Comparison of ENCODE assay signal across 20 mouse cellular contexts in the genomic region with DNA sequence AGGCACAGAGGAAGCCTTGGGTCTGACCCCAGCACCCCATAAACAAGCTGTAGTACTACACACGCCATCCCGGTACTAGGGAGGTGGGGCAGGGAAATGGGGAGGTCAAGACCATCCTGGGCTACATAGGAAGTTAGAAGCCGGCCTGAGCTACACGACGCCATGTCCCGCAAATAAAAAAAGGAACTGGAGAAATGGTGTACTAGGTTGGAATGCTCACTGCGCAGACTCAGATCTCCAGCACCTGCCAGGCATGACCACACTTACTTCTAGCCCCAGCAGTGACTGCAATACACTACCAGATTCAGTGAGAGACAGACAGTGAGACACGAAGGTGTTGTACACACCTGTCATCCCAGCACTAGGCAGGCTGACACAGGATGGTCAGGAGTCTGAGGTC. TPM values are rescaled to one million over a fixed set of nuclear protein-coding genes. Genes with fewer than 3 reads are reported as not detected.
A peak's percentile ranks its signal among the peaks of the same experiment; 100 is the strongest.
DNase-seq lines count a peak whose midpoint lies in the region; ATAC-seq and TF ChIP-seq lines count a peak whose summit lies in the region.
"Had no signal": no experiment of that assay in that cellular context is flagged by ENCODE, and none has a peak within 500 bp of the region (broad histone marks: within the 10 kb centered on the region; RNA-seq: fewer than 3 reads in every experiment).

No protein-coding gene starts in this region.

- no peak overlapping the region for H3K4me2 ChIP-seq in heart, postnatal 0 days (ENCODE audit: low read depth, low read length)
- no peak overlapping the region for H3K4me2 ChIP-seq in limb, embryonic 14.5 days (replicated peaks; ENCODE audit: low read depth, low read length, severe bottlenecking)
- no peak overlapping the region for H3K4me2 ChIP-seq in midbrain, embryonic 13.5 days (replicated peaks)
- no peak overlapping the region for H3K4me2 ChIP-seq in forebrain, embryonic 14.5 days (ENCODE audit: low read length)
- H3K4me2 ChIP-seq: forebrain, embryonic 12.5 days; heart, embryonic 12.5 days; lung, embryonic 14.5 days had no signal

- H3K27me3 ChIP-seq in heart, postnatal 0 days (ENCODE audit: control insufficient read depth, insufficient read depth, low read length), result no peaks in the 10 kb centered on the region
- no peaks in the 10 kb centered on the region for H3K27me3 ChIP-seq in limb, embryonic 14.5 days (ENCODE audit: control insufficient read depth, insufficient read depth, low read length)
- H3K27me3 ChIP-seq in midbrain, embryonic 13.5 days, result no peaks in the 10 kb centered on the region
- no peaks in the 10 kb centered on the region for H3K27me3 ChIP-seq in forebrain, embryonic 14.5 days (replicated peaks; ENCODE audit: control insufficient read depth, insufficient read depth, low read length)
- H3K27me3 ChIP-seq: CH12.LX; forebrain, embryonic 12.5 days; heart, embryonic 12.5 days had no signal

- H3K27ac ChIP-seq in heart, postnatal 0 days (ENCODE audit: low read depth), result no peak overlapping the region
- H3K27ac ChIP-seq in bone marrow macrophage, adult 2 months (ENCODE audit: insufficient read depth, low read depth, low read length), result peak overlapping the region; percentile 25
- no peak overlapping the region for H3K27ac ChIP-seq in limb, embryonic 14.5 days (replicated peaks; ENCODE audit: low read depth, low read length)
- H3K27ac ChIP-seq in midbrain, embryonic 13.5 days, result no peak overlapping the region
- no peak overlapping the region for H3K27ac ChIP-seq in forebrain, embryonic 14.5 days (ENCODE audit: low read depth, low read length)
- H3K27ac ChIP-seq: forebrain, embryonic 12.5 days had no signal

- no peaks in the 10 kb centered on the region for H3K9me3 ChIP-seq in heart, postnatal 0 days (replicated peaks; ENCODE audit: control insufficient read depth, low read length)
- H3K9me3 ChIP-seq in limb, embryonic 14.5 days (ENCODE audit: control insufficient read depth, low read length), result no peaks in the 10 kb centered on the region
- H3K9me3 ChIP-seq in midbrain, embryonic 13.5 days, result no peaks in the 10 kb centered on the region
- H3K9me3 ChIP-seq in forebrain, embryonic 14.5 days (replicated peaks; ENCODE audit: control insufficient read depth, low read length), result no peaks in the 10 kb centered on the region
- H3K9me3 ChIP-seq: embryonic facial prominence, embryonic 10.5 days; forebrain, embryonic 12.5 days; heart, embryonic 12.5 days had no signal

- TF ChIP-seq CTCF in heart, postnatal 0 days (IDR thresholded peaks at IDR 0.05; ENCODE audit: low read depth), result no peak
- no peak for TF ChIP-seq CTCF in bone marrow macrophage, adult 2 months (IDR thresholded peaks at IDR 0.05; ENCODE audit: low read depth, low read length)

- ATAC-seq in heart, postnatal 0 days (ENCODE audit: insufficient read depth, low read depth), result no peak
- no peak for ATAC-seq in limb, embryonic 14.5 days (ENCODE audit: low FRiP score, low read depth)
- ATAC-seq in megakaryocyte, adult 5-6 weeks (ENCODE audit: poor library complexity, severe bottlenecking), result peak; percentile 51
- no peak for ATAC-seq in midbrain, embryonic 13.5 days
- no peak for ATAC-seq in forebrain, embryonic 14.5 days
- ATAC-seq: midbrain, embryonic 16.5 days had no signal

- H3K36me3 ChIP-seq in heart, postnatal 0 days (replicated peaks; ENCODE audit: control insufficient read depth, insufficient read depth, low read length), result peaks cover 8% of the 10 kb centered on the region; the same call in 1 of the 2 replicates
- peaks cover 21% of the 10 kb centered on the region for H3K36me3 ChIP-seq in limb, embryonic 14.5 days (ENCODE audit: control insufficient read depth, insufficient read depth, low read length)
- H3K36me3 ChIP-seq in midbrain, embryonic 13.5 days, result peaks cover 29% of the 10 kb centered on the region
- peaks cover 18% of the 10 kb centered on the region for H3K36me3 ChIP-seq in forebrain, embryonic 14.5 days (ENCODE audit: control insufficient read depth, insufficient read depth, low read length)

- DNase-seq in heart, postnatal 0 days (ENCODE audit: low spot score), result no peak
- DNase-seq in heart, postnatal 10 days, result no peak
- no peak for DNase-seq in limb, embryonic 14.5 days (ENCODE audit: low spot score)
- no peak for DNase-seq in forebrain, embryonic 14.5 days (ENCODE audit: low spot score)
- no peak for DNase-seq in layer of hippocampus, adult 9-11 months
- DNase-seq: gastrocnemius, postnatal 36 days; kidney, adult 18-20 months; kidney, postnatal 14 days; lung, embryonic 14.5 days; right cerebral cortex, postnatal 4 days; thymus, postnatal 25 days had no signal

- TF ChIP-seq POLR2A in bone marrow macrophage, adult 2 months (IDR thresholded peaks at IDR 0.05; ENCODE audit: borderline replicate concordance, low read depth, low read length), result no peak
- TF ChIP-seq POLR2A in limb, embryonic 14.5 days (IDR thresholded peaks at IDR 0.05; ENCODE audit: borderline replicate concordance, extremely low read depth, insufficient read depth, insufficient read length), result no peak

- H3K4me1 ChIP-seq in heart, postnatal 0 days (ENCODE audit: control insufficient read depth, insufficient read depth), result peaks cover 17% of the 10 kb centered on the region
- peaks cover 22% of the 10 kb centered on the region for H3K4me1 ChIP-seq in bone marrow macrophage, adult 2 months (ENCODE audit: control insufficient read depth, insufficient read depth, low read length)
- H3K4me1 ChIP-seq in limb, embryonic 14.5 days (ENCODE audit: control insufficient read depth, insufficient read depth, low read length), result no peaks in the 10 kb centered on the region
- H3K4me1 ChIP-seq in midbrain, embryonic 13.5 days (replicated peaks), result no peaks in the 10 kb centered on the region
- H3K4me1 ChIP-seq in forebrain, embryonic 14.5 days (ENCODE audit: control insufficient read depth, insufficient read depth, low read length), result no peaks in the 10 kb centered on the region
- H3K4me1 ChIP-seq: forebrain, embryonic 12.5 days had no signal

- H3K4me3 ChIP-seq in heart, postnatal 0 days (ENCODE audit: low read depth, low read length), result no peak overlapping the region
- H3K4me3 ChIP-seq in bone marrow macrophage, adult 2 months (ENCODE audit: insufficient read depth, low read length), result no peak overlapping the region
- no peak overlapping the region for H3K4me3 ChIP-seq in limb, embryonic 14.5 days (replicated peaks; ENCODE audit: low read length)
- no peak overlapping the region for H3K4me3 ChIP-seq in midbrain, embryonic 13.5 days (replicated peaks)
- no peak overlapping the region for H3K4me3 ChIP-seq in forebrain, embryonic 14.5 days (ENCODE audit: low read depth, low read length)
- H3K4me3 ChIP-seq: embryonic facial prominence, embryonic 10.5 days; forebrain, embryonic 12.5 days; heart, embryonic 12.5 days; layer of hippocampus, adult 2 months had no signal

- 0 out of 2 replicates have a peak, but pooled peaks have one; percentile 8 for TF ChIP-seq EP300 in heart, postnatal 0 days (IDR thresholded peaks at IDR 0.05; ENCODE audit: low read depth)

- 73% methylated on average over 8 of the region's 8 CpGs for WGBS in heart, postnatal 0 days
- 85% methylated on average over 8 of the region's 8 CpGs for WGBS in limb, embryonic 14.5 days
- 91% methylated on average over 8 of the region's 8 CpGs for whole genome bisulfite sequencing in midbrain, embryonic 13.5 days
- 90% methylated on average over 8 of the region's 8 CpGs for WGBS in forebrain, embryonic 14.5 days

- intact Hi-C loops in heart, postnatal 10 days (cut with DNase I), result no loop called here

- no peak overlapping the region for H3K9ac ChIP-seq in heart, postnatal 0 days (replicated peaks; ENCODE audit: low read depth, low read length)
- 0 out of 2 replicates have a peak overlapping the region, but pooled peaks have one; percentile 16 for H3K9ac ChIP-seq in limb, embryonic 14.5 days (ENCODE audit: low read depth, low read length, severe bottlenecking)
- no peak overlapping the region for H3K9ac ChIP-seq in midbrain, embryonic 13.5 days (replicated peaks)
- H3K9ac ChIP-seq in forebrain, embryonic 14.5 days (ENCODE audit: low read length), result no peak overlapping the region
- H3K9ac ChIP-seq: forebrain, embryonic 12.5 days; lung, embryonic 14.5 days had no signal

RNA-seq across cellular contexts. Expression of gene Sbno2, which starts 17.9 kb away (rescaled TPM):
- 21.1 and 22.0 TPM in 2 replicates for total RNA-seq in heart, postnatal 0 days (2014; rRNA removed; ENCODE audit: low replicate concordance)
- polyA plus RNA-seq in heart, postnatal 0 days (2015; fragmentation: Nextera tagmentation; extraction: Ambion mirVana), result 5.9 and 6.3 TPM in 2 replicates
- 10 to 100 TPM; 15.1 to 17.6 TPM for total RNA-seq in heart, postnatal 10 days (2021)
- polyA plus RNA-seq in bone marrow macrophage, adult 2 months (2012; ENCODE audit: insufficient read depth, insufficient read length, missing spikeins), result 54.5 and 55.8 TPM in 2 replicates
- polyA plus RNA-seq in limb, embryonic 14.5 days (2012; rRNA removed), result 24.9 and 29.5 TPM in 2 replicates
- 15.3 and 16.8 TPM in 2 replicates for polyA plus RNA-seq in limb, embryonic 14.5 days (2014; fragmentation: Nextera tagmentation; extraction: Ambion mirVana)
- total RNA-seq in megakaryocyte, adult 5-6 weeks (2015), result 32.4 and 33.0 TPM in 2 replicates
- total RNA-seq in megakaryocyte, adult 5-6 weeks (2017), result 41.9 and 46.7 TPM in 2 replicates
- 13.4 and 15.3 TPM in 2 replicates for polyA plus RNA-seq in midbrain, embryonic 13.5 days (2015; fragmentation: Nextera tagmentation; extraction: Ambion mirVana)
- 8.1 and 11.1 TPM in 2 replicates for polyA plus RNA-seq in forebrain, embryonic 14.5 days (2014; fragmentation: Nextera tagmentation; extraction: Ambion mirVana)

RNA-seq across cellular contexts. Expression of gene Stk11, which starts 28.1 kb away (rescaled TPM):
- 40.3 and 57.4 TPM in 2 replicates for total RNA-seq in heart, postnatal 0 days (2014; rRNA removed; ENCODE audit: low replicate concordance)
- 10.6 and 10.8 TPM in 2 replicates for polyA plus RNA-seq in heart, postnatal 0 days (2015; fragmentation: Nextera tagmentation; extraction: Ambion mirVana)
- total RNA-seq in heart, postnatal 10 days (2021), result 100 to 1,000 TPM; 110 to 112 TPM
- 104 TPM in 2 replicates for polyA plus RNA-seq in bone marrow macrophage, adult 2 months (2012; ENCODE audit: insufficient read depth, insufficient read length, missing spikeins)
- 133 and 147 TPM in 2 replicates for polyA plus RNA-seq in limb, embryonic 14.5 days (2012; rRNA removed)
- 30.1 and 32.4 TPM in 2 replicates for polyA plus RNA-seq in limb, embryonic 14.5 days (2014; fragmentation: Nextera tagmentation; extraction: Ambion mirVana)
- 58.0 and 60.7 TPM in 2 replicates for total RNA-seq in megakaryocyte, adult 5-6 weeks (2015)
- total RNA-seq in megakaryocyte, adult 5-6 weeks (2017), result 142 and 146 TPM in 2 replicates
- polyA plus RNA-seq in midbrain, embryonic 13.5 days (2015; fragmentation: Nextera tagmentation; extraction: Ambion mirVana), result 17.7 and 20.7 TPM in 2 replicates
- 25.5 and 27.7 TPM in 2 replicates for polyA plus RNA-seq in forebrain, embryonic 14.5 days (2014; fragmentation: Nextera tagmentation; extraction: Ambion mirVana)

RNA-seq across cellular contexts. Expression of gene Gpx4, which starts 40.5 kb away (rescaled TPM):
- total RNA-seq in heart, postnatal 0 days (2014; rRNA removed; ENCODE audit: low replicate concordance), result 490 and 500 TPM in 2 replicates
- polyA plus RNA-seq in heart, postnatal 0 days (2015; fragmentation: Nextera tagmentation; extraction: Ambion mirVana), result 874 and 900 TPM in 2 replicates
- 100 to 1,000 TPM; 551 to 562 TPM for total RNA-seq in heart, postnatal 10 days (2021)
- polyA plus RNA-seq in bone marrow macrophage, adult 2 months (2012; ENCODE audit: insufficient read depth, insufficient read length, missing spikeins), result 311 and 322 TPM in 2 replicates
- 372 and 379 TPM in 2 replicates for polyA plus RNA-seq in limb, embryonic 14.5 days (2012; rRNA removed)
- 466 and 493 TPM in 2 replicates for polyA plus RNA-seq in limb, embryonic 14.5 days (2014; fragmentation: Nextera tagmentation; extraction: Ambion mirVana)
- total RNA-seq in megakaryocyte, adult 5-6 weeks (2015), result 259 and 303 TPM in 2 replicates
- 375 and 378 TPM in 2 replicates for total RNA-seq in megakaryocyte, adult 5-6 weeks (2017)
- 498 and 532 TPM in 2 replicates for polyA plus RNA-seq in midbrain, embryonic 13.5 days (2015; fragmentation: Nextera tagmentation; extraction: Ambion mirVana)
- 555 and 632 TPM in 2 replicates for polyA plus RNA-seq in forebrain, embryonic 14.5 days (2014; fragmentation: Nextera tagmentation; extraction: Ambion mirVana)

RNA-seq across cellular contexts. Expression of gene Polr2e, which starts 47.9 kb away (rescaled TPM):
- total RNA-seq in heart, postnatal 0 days (2014; rRNA removed; ENCODE audit: low replicate concordance), result 70.6 and 106 TPM in 2 replicates
- polyA plus RNA-seq in heart, postnatal 0 days (2015; fragmentation: Nextera tagmentation; extraction: Ambion mirVana), result 120 and 123 TPM in 2 replicates
- 10 to 100 TPM; 79.0 to 79.1 TPM for total RNA-seq in heart, postnatal 10 days (2021)
- polyA plus RNA-seq in bone marrow macrophage, adult 2 months (2012; ENCODE audit: insufficient read depth, insufficient read length, missing spikeins), result 53.0 and 55.5 TPM in 2 replicates
- 287 and 350 TPM in 2 replicates for polyA plus RNA-seq in limb, embryonic 14.5 days (2012; rRNA removed)
- polyA plus RNA-seq in limb, embryonic 14.5 days (2014; fragmentation: Nextera tagmentation; extraction: Ambion mirVana), result 247 and 248 TPM in 2 replicates
- 70.2 and 70.7 TPM in 2 replicates for total RNA-seq in megakaryocyte, adult 5-6 weeks (2015)
- total RNA-seq in megakaryocyte, adult 5-6 weeks (2017), result 58.4 and 69.2 TPM in 2 replicates
- 159 and 174 TPM in 2 replicates for polyA plus RNA-seq in midbrain, embryonic 13.5 days (2015; fragmentation: Nextera tagmentation; extraction: Ambion mirVana)
- 205 and 219 TPM in 2 replicates for polyA plus RNA-seq in forebrain, embryonic 14.5 days (2014; fragmentation: Nextera tagmentation; extraction: Ambion mirVana)

RNA-seq across cellular contexts. Expression of gene Atp5d, which starts 50.9 kb away (rescaled TPM):
- 970 and 972 TPM in 2 replicates for total RNA-seq in heart, postnatal 0 days (2014; rRNA removed; ENCODE audit: low replicate concordance)
- polyA plus RNA-seq in heart, postnatal 0 days (2015; fragmentation: Nextera tagmentation; extraction: Ambion mirVana), result 1,858 and 1,876 TPM in 2 replicates
- total RNA-seq in heart, postnatal 10 days (2021), result 1,000 to 10,000 TPM; 1,058 to 1,125 TPM
- polyA plus RNA-seq in bone marrow macrophage, adult 2 months (2012; ENCODE audit: insufficient read depth, insufficient read length, missing spikeins), result 198 TPM in 2 replicates
- polyA plus RNA-seq in limb, embryonic 14.5 days (2012; rRNA removed), result 449 and 577 TPM in 2 replicates
- polyA plus RNA-seq in limb, embryonic 14.5 days (2014; fragmentation: Nextera tagmentation; extraction: Ambion mirVana), result 477 TPM in 2 replicates
- total RNA-seq in megakaryocyte, adult 5-6 weeks (2015), result 161 and 162 TPM in 2 replicates
- total RNA-seq in megakaryocyte, adult 5-6 weeks (2017), result 31.0 and 34.7 TPM in 2 replicates
- 391 and 394 TPM in 2 replicates for polyA plus RNA-seq in midbrain, embryonic 13.5 days (2015; fragmentation: Nextera tagmentation; extraction: Ambion mirVana)
- polyA plus RNA-seq in forebrain, embryonic 14.5 days (2014; fragmentation: Nextera tagmentation; extraction: Ambion mirVana), result 412 and 467 TPM in 2 replicates
